Mouse (Mus musculus): ENCODE measurements around the gene Sgta. TPM values are rescaled to one million over a fixed set of nuclear protein-coding genes. Genes with fewer than 3 reads are reported as not detected.

Sgta gene
- polyA plus RNA-seq, 1 experiment from 2014 or later, result 334 TPM

DNA sequence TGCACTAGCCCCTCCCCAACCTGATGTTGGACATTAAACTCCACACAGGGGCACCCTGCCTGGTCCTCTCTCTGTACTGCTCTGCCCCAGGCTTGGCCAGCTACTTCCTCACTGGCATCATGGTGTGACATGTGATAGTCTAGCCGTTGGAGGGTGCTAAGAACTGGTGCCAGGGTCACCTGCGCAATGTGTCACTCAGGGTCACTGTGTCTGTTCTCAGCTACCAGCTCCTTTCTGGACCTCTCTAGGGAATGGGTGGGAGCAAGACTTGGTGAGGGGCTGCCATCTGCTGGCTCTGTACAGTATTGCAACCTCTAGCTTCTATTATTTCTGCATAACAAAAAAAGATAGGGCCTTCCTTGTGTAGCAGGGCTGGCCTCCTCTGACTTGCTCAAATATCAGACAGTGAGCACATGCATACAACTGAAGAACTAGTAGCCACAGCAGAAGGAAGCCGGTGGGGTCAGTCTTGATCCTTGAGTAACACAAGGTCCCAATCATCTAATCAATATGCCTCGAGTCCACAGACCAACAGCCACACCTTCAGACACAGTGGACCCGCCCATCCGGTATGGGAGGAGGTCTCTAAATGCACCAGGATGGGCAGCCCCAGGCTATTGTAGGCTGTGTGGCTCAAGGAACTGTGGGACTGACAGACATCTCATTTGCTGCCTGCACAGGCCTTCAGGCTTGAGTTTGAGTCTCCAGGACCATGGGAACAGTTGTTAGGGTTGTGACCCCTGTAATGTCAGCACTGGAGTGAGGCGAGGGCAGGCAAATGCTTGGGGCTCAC is 22.4 kb upstream of the Sgta start:
- Histone ChIP-seq H3K4me1 (ENCODE audit: control insufficient read depth, insufficient read depth, low read depth, low read length) (no peaks in the 10 kb centered on the region), H3K27ac (ENCODE audit: low read depth, low read length) (no peak overlapping the region), H3K4me2 (ENCODE audit: low read length) (no peak overlapping the region), H3K4me3 (ENCODE audit: low read length) (no peak overlapping the region), H3K9ac (ENCODE audit: low read depth, low read length) (no peak overlapping the region), H3K9me3 (ENCODE audit: control insufficient read depth, low read length) (no peaks in the 10 kb centered on the region), H3K27me3 (replicated peaks; ENCODE audit: control insufficient read depth, insufficient read depth, low read length) (no peaks in the 10 kb centered on the region), H3K36me3 (ENCODE audit: control insufficient read depth, insufficient read depth, low read length) (peaks cover 41% of the 10 kb centered on the region)
- 77% methylated on average over 7 of the region's 7 CpGs for WGBS
- ATAC-seq, result peak; percentile 53

GRCm38 (mm10) chr10:81080008-81080655 is 20.2 kb upstream of the Sgta start:
- no peak overlapping the region for H3K4me3 ChIP-seq (ENCODE audit: low read length)
- no peak for ATAC-seq
- WGBS, result 90% methylated on average over 31 of the region's 31 CpGs
- no peaks in the 10 kb centered on the region for H3K4me1 ChIP-seq (ENCODE audit: control insufficient read depth, insufficient read depth, low read depth, low read length)
- no peaks in the 10 kb centered on the region for H3K9me3 ChIP-seq (ENCODE audit: control insufficient read depth, low read length)
- no peak overlapping the region for H3K27ac ChIP-seq (ENCODE audit: low read depth, low read length)
- H3K36me3 ChIP-seq (ENCODE audit: control insufficient read depth, insufficient read depth, low read length), result peaks cover 49% of the 10 kb centered on the region
- no peak overlapping the region for H3K9ac ChIP-seq (ENCODE audit: low read depth, low read length)
- H3K4me2 ChIP-seq (ENCODE audit: low read length), result no peak overlapping the region
- no peaks in the 10 kb centered on the region for H3K27me3 ChIP-seq (replicated peaks; ENCODE audit: control insufficient read depth, insufficient read depth, low read length)

- Histone ChIP-seq H3K9me3 (ENCODE audit: control insufficient read depth, low read length) (no peaks in the 10 kb centered on the region), H3K27ac (ENCODE audit: low read depth, low read length) (no peak overlapping the region), H3K36me3 (ENCODE audit: control insufficient read depth, insufficient read depth, low read length) (peaks cover 65% of the 10 kb centered on the region), H3K4me3 (ENCODE audit: low read length) (no peak overlapping the region), H3K4me2 (ENCODE audit: low read length) (no peak overlapping the region), H3K4me1 (ENCODE audit: control insufficient read depth, insufficient read depth, low read depth, low read length) (no peaks in the 10 kb centered on the region), H3K27me3 (replicated peaks; ENCODE audit: control insufficient read depth, insufficient read depth, low read length) (no peaks in the 10 kb centered on the region), H3K9ac (ENCODE audit: low read depth, low read length) (no peak overlapping the region)
- WGBS, result 94% methylated on average over 11 of the region's 11 CpGs
- no peak for ATAC-seq
Measured at GRCm38 (mm10) chr10:81077916-81078315, 17.9 kb upstream of the Sgta start.

GRCm38 (mm10) chr10:81076356-81076755 is 16.4 kb upstream of the Sgta start:
- Histone ChIP-seq H3K27me3 (replicated peaks; ENCODE audit: control insufficient read depth, insufficient read depth, low read length) (no peaks in the 10 kb centered on the region), H3K9me3 (ENCODE audit: control insufficient read depth, low read length) (no peaks in the 10 kb centered on the region), H3K36me3 (ENCODE audit: control insufficient read depth, insufficient read depth, low read length) (peaks cover 57% of the 10 kb centered on the region), H3K4me1 (ENCODE audit: control insufficient read depth, insufficient read depth, low read depth, low read length) (peaks cover under 1% of the 10 kb centered on the region), H3K4me2 (ENCODE audit: low read length) (no peak overlapping the region), H3K4me3 (ENCODE audit: low read length) (no peak overlapping the region), H3K27ac (ENCODE audit: low read depth, low read length) (no peak overlapping the region), H3K9ac (ENCODE audit: low read depth, low read length) (no peak overlapping the region)
- 100% methylated on average over 1 of the region's 1 CpGs for WGBS
- ATAC-seq, result no peak

DNA sequence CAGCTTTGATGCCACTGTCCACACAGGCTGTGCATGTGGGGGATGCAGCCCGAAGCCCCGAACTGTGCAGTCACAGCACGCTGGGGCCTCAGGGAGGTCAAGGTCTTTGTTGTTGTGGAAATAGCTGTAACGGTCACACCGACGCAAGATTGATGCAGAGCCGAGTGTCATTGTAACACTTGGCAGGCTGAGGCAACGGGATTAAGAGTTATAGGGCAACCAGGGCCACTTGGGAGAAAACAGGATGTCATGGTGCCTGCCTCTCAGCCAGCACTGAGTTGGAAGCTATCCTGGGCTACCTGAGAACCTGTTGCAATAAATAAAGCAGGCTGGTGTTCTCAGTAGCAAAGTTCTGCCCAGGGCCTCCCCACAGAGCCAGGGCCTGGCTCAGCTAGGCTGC is 15.8 kb upstream of the Sgta start:
- H3K4me1 ChIP-seq (ENCODE audit: control insufficient read depth, insufficient read depth, low read depth, low read length), result peaks cover 7% of the 10 kb centered on the region
- H3K4me3 ChIP-seq (ENCODE audit: low read length), result no peak overlapping the region
- H3K4me2 ChIP-seq (ENCODE audit: low read length), result no peak overlapping the region
- H3K27ac ChIP-seq (ENCODE audit: low read depth, low read length), result no peak overlapping the region
- H3K36me3 ChIP-seq (ENCODE audit: control insufficient read depth, insufficient read depth, low read length), result peaks cover 51% of the 10 kb centered on the region
- no peaks in the 10 kb centered on the region for H3K27me3 ChIP-seq (replicated peaks; ENCODE audit: control insufficient read depth, insufficient read depth, low read length)
- no peak overlapping the region for H3K9ac ChIP-seq (ENCODE audit: low read depth, low read length)
- WGBS, result 57% methylated on average over 8 of the region's 8 CpGs
- ATAC-seq, result no peak
- no peaks in the 10 kb centered on the region for H3K9me3 ChIP-seq (ENCODE audit: control insufficient read depth, low read length)

DNA sequence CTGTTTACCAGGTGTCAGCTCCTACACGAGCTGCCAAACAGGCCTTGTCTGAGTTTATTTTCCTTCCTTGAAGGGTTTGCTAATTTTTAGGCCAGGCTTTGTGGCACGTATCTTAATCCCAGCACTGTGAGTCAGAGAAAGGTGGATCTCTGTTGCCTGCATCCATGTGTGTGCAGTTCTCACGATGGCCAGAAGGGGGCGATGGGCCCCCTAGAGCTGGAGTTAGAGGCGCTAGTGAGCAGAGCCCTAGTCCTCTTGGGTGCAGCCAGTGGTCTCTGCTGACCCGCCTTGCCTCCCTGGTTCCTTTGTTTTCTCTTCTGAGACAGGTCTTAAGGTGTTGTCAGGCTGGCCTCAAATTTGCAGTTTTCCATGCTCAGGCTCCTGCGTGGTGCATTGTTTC is 13.5 kb upstream of the Sgta start:
- no peak overlapping the region for H3K4me2 ChIP-seq (ENCODE audit: low read length)
- no peak overlapping the region for H3K9ac ChIP-seq (ENCODE audit: low read depth, low read length)
- no peak overlapping the region for H3K27ac ChIP-seq (ENCODE audit: low read depth, low read length)
- H3K36me3 ChIP-seq (ENCODE audit: control insufficient read depth, insufficient read depth, low read length), result peaks cover 31% of the 10 kb centered on the region
- H3K4me1 ChIP-seq (ENCODE audit: control insufficient read depth, insufficient read depth, low read depth, low read length), result peaks cover 18% of the 10 kb centered on the region
- 72% methylated on average over 7 of the region's 7 CpGs for WGBS
- no peaks in the 10 kb centered on the region for H3K27me3 ChIP-seq (replicated peaks; ENCODE audit: control insufficient read depth, insufficient read depth, low read length)
- no peak for ATAC-seq
- H3K9me3 ChIP-seq (ENCODE audit: control insufficient read depth, low read length), result no peaks in the 10 kb centered on the region
- no peak overlapping the region for H3K4me3 ChIP-seq (ENCODE audit: low read length)

DNA sequence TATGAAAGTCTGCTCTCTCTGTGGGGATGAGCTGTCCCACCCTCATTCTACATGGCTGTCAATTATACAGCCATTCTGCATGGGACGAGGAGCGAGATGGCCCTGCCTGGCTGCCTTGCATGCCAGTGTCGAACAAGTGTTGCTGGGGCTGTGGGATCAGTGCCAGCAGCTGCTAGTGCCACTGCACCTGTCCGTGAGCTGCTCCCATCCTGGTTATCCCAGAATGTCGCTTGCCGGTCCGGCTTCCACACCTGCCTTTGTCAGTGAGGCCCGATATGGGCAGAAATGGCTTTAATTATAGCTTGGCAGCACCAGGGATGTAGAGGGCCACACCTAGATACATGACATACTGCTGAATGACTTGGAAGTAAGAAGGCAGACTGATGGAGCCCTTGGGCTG is 12.3 kb upstream of the Sgta start:
- H3K36me3 ChIP-seq (ENCODE audit: control insufficient read depth, insufficient read depth, low read length), result peaks cover 24% of the 10 kb centered on the region
- H3K9me3 ChIP-seq (ENCODE audit: control insufficient read depth, low read length), result no peaks in the 10 kb centered on the region
- H3K27me3 ChIP-seq (replicated peaks; ENCODE audit: control insufficient read depth, insufficient read depth, low read length), result no peaks in the 10 kb centered on the region
- H3K4me1 ChIP-seq (ENCODE audit: control insufficient read depth, insufficient read depth, low read depth, low read length), result peaks cover 18% of the 10 kb centered on the region
- H3K4me2 ChIP-seq (ENCODE audit: low read length), result no peak overlapping the region
- H3K9ac ChIP-seq (ENCODE audit: low read depth, low read length), result no peak overlapping the region; the same call in 1 of the 2 replicates
- ATAC-seq, result no peak
- no peak overlapping the region for H3K4me3 ChIP-seq (ENCODE audit: low read length)
- H3K27ac ChIP-seq (ENCODE audit: low read depth, low read length), result no peak overlapping the region
- 89% methylated on average over 8 of the region's 8 CpGs for WGBS

- H3K4me3 ChIP-seq (ENCODE audit: low read length), result peak within 1 kb of the TSS; percentile 75
- no peaks in the 10 kb centered on the region for H3K27me3 ChIP-seq (replicated peaks; ENCODE audit: control insufficient read depth, insufficient read depth, low read length)
- H3K4me2 ChIP-seq (ENCODE audit: low read length), result peak within 1 kb of the TSS; percentile 62
- peak within 1 kb of the TSS; percentile 83 for H3K9ac ChIP-seq (ENCODE audit: low read depth, low read length)
- H3K27ac ChIP-seq (ENCODE audit: low read depth, low read length), result peak within 1 kb of the TSS; percentile 68
- no peaks in the 10 kb centered on the region for H3K9me3 ChIP-seq (ENCODE audit: control insufficient read depth, low read length)
- WGBS, result under 1% methylated on average over 35 of the region's 35 CpGs
- H3K36me3 ChIP-seq (ENCODE audit: control insufficient read depth, insufficient read depth, low read length), result peaks cover 13% of the 10 kb centered on the region
- ATAC-seq, result peak; percentile 98
- peaks cover 18% of the 10 kb centered on the region for H3K4me1 ChIP-seq (ENCODE audit: control insufficient read depth, insufficient read depth, low read depth, low read length)
Measured at GRCm38 (mm10) chr10:81069836-81070235, 9.9 kb upstream of the Sgta start, which contains the start of gene Thop1. Thop1 (plus strand) TSS chr10:81070035.

- no peak overlapping the region for H3K4me3 ChIP-seq (ENCODE audit: low read length)
- peaks cover 18% of the 10 kb centered on the region for H3K4me1 ChIP-seq (ENCODE audit: control insufficient read depth, insufficient read depth, low read depth, low read length)
- 79% methylated on average over 5 of the region's 5 CpGs for WGBS
- no peaks in the 10 kb centered on the region for H3K27me3 ChIP-seq (replicated peaks; ENCODE audit: control insufficient read depth, insufficient read depth, low read length)
- no peak overlapping the region for H3K4me2 ChIP-seq (ENCODE audit: low read length)
- no peaks in the 10 kb centered on the region for H3K9me3 ChIP-seq (ENCODE audit: control insufficient read depth, low read length)
- H3K9ac ChIP-seq (ENCODE audit: low read depth, low read length), result peak overlapping the region; percentile 44; the same call in 1 of the 2 replicates
- no peak overlapping the region for H3K27ac ChIP-seq (ENCODE audit: low read depth, low read length)
- no peak for ATAC-seq
- H3K36me3 ChIP-seq (ENCODE audit: control insufficient read depth, insufficient read depth, low read length), result peaks cover 7% of the 10 kb centered on the region; the same call in 1 of the 2 replicates
Measured at GRCm38 (mm10) chr10:81068706-81069105, 8.7 kb upstream of the Sgta start.

All from hindbrain, embryonic 16.5 days (tissue).